ENCODE assay signal across 13 mouse cellular contexts in the genomic region with DNA sequence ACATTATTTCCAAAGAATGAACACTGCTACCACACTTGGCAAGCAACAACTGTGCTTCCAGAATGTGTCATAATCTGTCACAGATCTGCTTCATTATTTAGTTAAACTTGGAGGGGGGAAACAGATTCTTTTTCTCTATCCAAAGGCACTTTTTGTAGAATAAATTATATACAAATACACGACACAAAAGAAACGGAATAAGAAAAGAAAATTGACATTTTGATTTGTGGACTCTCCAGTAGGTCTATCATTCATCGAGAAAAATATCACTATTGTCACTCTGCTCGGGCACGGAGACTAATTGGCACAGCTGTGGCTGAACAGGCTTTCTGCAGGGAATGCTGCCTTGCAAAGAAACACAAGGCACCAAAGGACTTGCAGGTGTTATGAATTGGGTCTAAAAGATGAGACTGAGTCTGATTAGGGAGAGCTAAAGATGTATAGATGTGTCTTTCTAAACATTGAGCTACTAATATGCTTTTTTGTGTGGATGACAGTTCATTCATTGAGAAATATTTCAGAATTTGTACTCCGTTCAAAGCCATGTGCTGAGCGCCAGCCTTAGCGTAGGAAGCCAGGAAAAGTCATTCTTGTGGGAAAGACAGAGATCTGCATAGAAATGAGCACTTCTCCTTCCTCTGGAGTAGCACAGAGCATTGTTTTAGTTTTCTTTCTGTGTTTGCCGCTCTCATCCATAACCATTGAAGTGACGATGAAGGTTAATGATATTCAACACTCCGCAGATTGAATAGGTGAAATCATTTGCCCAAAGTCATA.
DNase-seq lines count a peak whose midpoint lies in the region; ATAC-seq and TF ChIP-seq lines count a peak whose summit lies in the region.
"Had no signal": no experiment of that assay in that cellular context is flagged by ENCODE, and none has a peak within 500 bp of the region (broad histone marks: within the 10 kb centered on the region; RNA-seq: fewer than 3 reads in every experiment).

No protein-coding gene starts in this region.

- 31% methylated on average over 11 of the region's 11 CpGs for WGBS in hindbrain, postnatal 0 days
- WGBS in midbrain, postnatal 0 days, result 54% methylated on average over 11 of the region's 11 CpGs

- peak; percentile 59 to 64 for DNase-seq in cerebellum, postnatal 10 days
- DNase-seq in brain, embryonic 18.5 days (ENCODE audit: low read depth, low spot score), result peak; percentile 45
- peak; percentile 52 for DNase-seq in hindbrain, postnatal 0 days (ENCODE audit: low spot score)
- peak; percentile 14 for DNase-seq in midbrain, postnatal 0 days (ENCODE audit: low spot score)
- DNase-seq in gastrocnemius, postnatal 4 days (ENCODE audit: low spot score in 2 of 2), result no peak
- no peak for DNase-seq in kidney, postnatal 25 days
- no peak for DNase-seq in kidney, postnatal 10 days
- DNase-seq: cerebellum, adult 9-10 months; kidney, postnatal 14 days; thymus, postnatal 14 days had no signal

- H3K9me3 ChIP-seq in hindbrain, postnatal 0 days (ENCODE audit: low read length), result no peaks in the 10 kb centered on the region
- no peaks in the 10 kb centered on the region for H3K9me3 ChIP-seq in midbrain, postnatal 0 days (ENCODE audit: low read length)
- H3K9me3 ChIP-seq: embryonic facial prominence, embryonic 15.5 days; liver, embryonic 12.5 days had no signal

- H3K36me3 ChIP-seq in hindbrain, postnatal 0 days (ENCODE audit: insufficient read depth, low read length), result no peaks in the 10 kb centered on the region
- H3K36me3 ChIP-seq in midbrain, postnatal 0 days (ENCODE audit: insufficient read depth, low read length), result no peaks in the 10 kb centered on the region
- H3K36me3 ChIP-seq: embryonic facial prominence, embryonic 15.5 days; liver, embryonic 12.5 days had no signal

- H3K4me3 ChIP-seq in hindbrain, postnatal 0 days (ENCODE audit: low read length), result no peak overlapping the region
- no peak overlapping the region for H3K4me3 ChIP-seq in midbrain, postnatal 0 days (ENCODE audit: low read depth, low read length)
- H3K4me3 ChIP-seq: embryonic facial prominence, embryonic 15.5 days; liver, embryonic 12.5 days had no signal

- 0 out of 2 replicates have a peak overlapping the region, but pooled peaks have one; percentile 4 for H3K27ac ChIP-seq in hindbrain, postnatal 0 days
- no peak overlapping the region for H3K27ac ChIP-seq in midbrain, postnatal 0 days (ENCODE audit: low read depth, low read length)
- H3K27ac ChIP-seq: embryonic facial prominence, embryonic 15.5 days; liver, embryonic 12.5 days had no signal

- peak overlapping the region; percentile 47 for H3K4me2 ChIP-seq in hindbrain, postnatal 0 days (ENCODE audit: low read depth, low read length)
- peak overlapping the region; percentile 12 for H3K4me2 ChIP-seq in midbrain, postnatal 0 days (ENCODE audit: low read depth, low read length, poor library complexity, severe bottlenecking)
- H3K4me2 ChIP-seq: embryonic facial prominence, embryonic 15.5 days; liver, embryonic 12.5 days had no signal

- ATAC-seq in cerebellum, adult (ENCODE audit: insufficient number of reproducible peaks, low FRiP score, low TSS enrichment), result no peak; the same call in 1 of the 2 replicates
- peak; percentile 49; the same call in 1 of the 2 replicates for ATAC-seq in hindbrain, postnatal 0 days
- no peak for ATAC-seq in midbrain, postnatal 0 days (ENCODE audit: low FRiP score)
- ATAC-seq: liver, embryonic 12.5 days had no signal

- H3K9ac ChIP-seq in hindbrain, postnatal 0 days (replicated peaks; ENCODE audit: low read length), result peak overlapping the region; percentile 15; the same call in 1 of the 2 replicates
- H3K9ac ChIP-seq in midbrain, postnatal 0 days (replicated peaks; ENCODE audit: low read length, poor library complexity, severe bottlenecking), result no peak overlapping the region
- H3K9ac ChIP-seq: embryonic facial prominence, embryonic 15.5 days; liver, embryonic 12.5 days had no signal

- no peaks in the 10 kb centered on the region for H3K27me3 ChIP-seq in hindbrain, postnatal 0 days (ENCODE audit: insufficient read depth, low read length)
- no peaks in the 10 kb centered on the region for H3K27me3 ChIP-seq in midbrain, postnatal 0 days (ENCODE audit: insufficient read depth, low read length)
- H3K27me3 ChIP-seq: embryonic facial prominence, embryonic 15.5 days; liver, embryonic 12.5 days had no signal

- H3K4me1 ChIP-seq in hindbrain, postnatal 0 days (ENCODE audit: insufficient read depth, low read length), result peaks cover 6% of the 10 kb centered on the region; the same call in 1 of the 2 replicates
- no peaks in the 10 kb centered on the region for H3K4me1 ChIP-seq in midbrain, postnatal 0 days (ENCODE audit: insufficient read depth, low read length)
- H3K4me1 ChIP-seq: embryonic facial prominence, embryonic 15.5 days; liver, embryonic 12.5 days had no signal

- TF ChIP-seq CTCF in hindbrain, postnatal 0 days (IDR thresholded peaks at IDR 0.05; ENCODE audit: low read depth), result no peak
- TF ChIP-seq CTCF in midbrain, postnatal 0 days (IDR thresholded peaks at IDR 0.05), result no peak

Comparison
In these comparisons a context has a peak if more than half of its experiments do, and no peak if none do; other contexts are left out.
1. DNase-seq: peak in cerebellum, postnatal 10 days (2 of 2), brain, embryonic 18.5 days (single experiment), hindbrain, postnatal 0 days (single experiment) and midbrain, postnatal 0 days (single experiment); none in gastrocnemius, postnatal 4 days (0 of 2), kidney, postnatal 25 days (0 of 2) and kidney, postnatal 10 days (single experiment).